Mouse (Mus musculus): ENCODE results near the gene Fgfr2.
"Not testable (repeated sequence)": the region's sequence is repeated elsewhere in the genome, so short reads cannot be mapped to it uniquely, and the experiment has no call there.

Fgfr2 gene

DNA sequence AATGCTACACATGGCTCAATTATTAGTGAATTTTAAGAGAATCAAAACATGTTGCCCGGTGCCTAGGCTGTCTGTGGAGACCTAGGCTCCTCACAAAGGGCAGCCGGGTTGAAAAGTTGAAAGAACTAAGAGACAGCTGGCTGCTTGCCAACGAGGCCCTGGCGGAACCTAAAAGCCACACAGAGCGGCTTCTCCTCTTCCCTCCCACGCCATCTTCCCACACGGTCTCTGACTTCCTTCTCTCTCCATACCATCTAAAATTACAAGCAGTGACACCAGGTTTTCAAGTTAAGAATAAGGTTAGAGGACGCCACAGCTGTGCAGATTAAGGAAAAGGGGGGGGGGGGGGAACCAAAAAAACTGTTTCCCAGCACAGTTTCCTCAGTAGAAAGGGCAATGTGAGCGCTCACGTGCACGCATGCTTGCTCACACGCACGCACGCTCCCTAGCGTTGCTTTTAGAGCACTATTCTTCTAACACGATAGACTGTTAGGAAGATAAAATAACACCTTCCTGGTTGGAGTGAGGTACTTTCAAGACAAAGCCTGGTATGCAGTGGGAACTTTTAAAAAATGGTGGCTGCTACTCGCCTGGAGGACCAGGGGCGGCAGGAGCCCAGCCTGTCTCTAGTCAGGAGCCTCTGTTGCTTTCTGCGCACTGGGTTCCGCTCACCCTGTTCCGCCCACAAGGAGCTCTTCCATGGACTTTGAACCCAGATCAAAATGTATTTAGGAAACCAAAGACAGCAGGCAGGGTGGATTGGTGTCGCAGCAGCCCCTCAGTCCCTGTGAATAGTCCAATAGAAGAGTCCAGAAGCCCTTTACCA lies 2491.4 kb downstream of the Fgfr2 start:
- peak in 1 of 2 experiments; percentile 47 for DNase-seq

DNA sequence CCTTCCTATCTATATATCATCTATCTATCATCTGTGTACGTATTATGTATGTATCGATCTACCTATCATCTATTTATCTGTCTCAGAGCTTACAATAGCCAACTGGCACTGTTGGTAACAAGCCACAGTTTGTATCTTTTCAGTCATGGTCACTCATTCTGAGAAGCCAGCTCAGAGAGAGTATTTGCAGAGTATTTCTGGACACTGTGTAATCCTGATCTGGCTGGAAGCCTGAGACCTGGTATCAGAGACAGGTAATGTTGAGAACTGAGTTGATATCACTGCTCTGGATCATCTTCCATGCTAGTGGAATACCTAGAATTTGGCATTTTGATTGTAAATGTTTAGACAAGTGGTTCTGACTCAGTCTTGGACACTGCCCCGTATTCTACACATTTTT lies 2492.2 kb downstream of the Fgfr2 start:
- peak; percentile 27 to 39 for DNase-seq

DNA sequence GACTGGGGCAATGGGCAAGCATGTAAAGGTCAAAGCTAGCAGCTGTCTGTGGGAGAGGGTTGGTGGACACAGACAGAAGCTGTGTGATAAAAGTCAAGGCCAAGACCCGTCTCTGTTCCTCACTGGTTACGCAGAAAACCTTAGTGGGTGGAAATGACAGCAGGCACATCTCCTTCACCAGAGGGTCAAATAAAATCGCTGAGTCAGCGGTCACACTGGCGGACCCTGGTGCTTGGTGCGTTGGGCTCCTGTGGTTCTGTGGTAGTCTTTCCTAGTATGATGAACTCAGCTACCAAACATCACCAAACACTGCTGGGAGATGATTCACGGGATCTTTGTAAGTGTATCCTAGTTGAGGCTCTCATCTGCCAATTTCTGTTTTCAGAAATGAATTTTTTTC lies 2493.2 kb downstream of the Fgfr2 start:
- DNase-seq: no peak

DNA sequence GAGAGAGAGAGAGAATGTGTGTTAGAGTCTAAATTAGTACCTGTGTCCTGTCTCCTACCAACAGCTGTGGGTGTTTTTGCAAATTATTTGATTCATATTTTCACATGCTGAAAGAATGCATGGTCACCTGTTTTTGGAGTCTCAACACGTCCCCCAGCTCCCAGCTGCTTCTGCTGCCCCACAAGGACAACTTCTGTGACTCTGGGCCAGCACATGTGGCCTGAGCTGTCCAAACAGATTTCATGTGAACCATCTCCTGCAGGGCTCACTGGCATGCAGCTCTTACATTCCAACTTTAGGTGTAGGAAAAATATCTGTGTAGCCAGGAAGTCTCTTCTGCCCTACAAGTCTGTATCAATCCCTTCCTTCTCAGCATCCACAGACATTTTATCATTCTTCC lies 2494.5 kb downstream of the Fgfr2 start:
- DNase-seq: no peak

DNA sequence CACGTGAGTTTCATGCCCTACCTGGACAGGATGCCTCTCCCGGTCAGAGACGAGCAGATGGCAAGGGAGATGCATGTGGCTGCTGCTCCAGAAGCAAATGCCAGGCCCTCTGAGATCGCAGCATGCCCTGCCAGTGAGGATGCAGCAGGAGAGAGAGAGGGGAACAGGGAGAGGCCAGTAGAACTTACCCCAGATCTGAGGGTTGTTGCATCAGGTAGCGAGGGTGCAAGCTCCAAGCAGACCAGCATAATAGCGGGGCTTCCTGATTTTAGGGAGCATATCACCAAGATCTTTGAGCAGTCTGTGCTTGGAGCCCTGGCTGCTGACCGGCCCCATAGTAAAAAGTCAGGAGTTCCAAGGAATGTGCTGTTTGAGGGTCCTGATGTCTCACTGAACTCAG lies 2497.8 kb downstream of the Fgfr2 start:
- peak; percentile 19 to 32 for DNase-seq

DNA sequence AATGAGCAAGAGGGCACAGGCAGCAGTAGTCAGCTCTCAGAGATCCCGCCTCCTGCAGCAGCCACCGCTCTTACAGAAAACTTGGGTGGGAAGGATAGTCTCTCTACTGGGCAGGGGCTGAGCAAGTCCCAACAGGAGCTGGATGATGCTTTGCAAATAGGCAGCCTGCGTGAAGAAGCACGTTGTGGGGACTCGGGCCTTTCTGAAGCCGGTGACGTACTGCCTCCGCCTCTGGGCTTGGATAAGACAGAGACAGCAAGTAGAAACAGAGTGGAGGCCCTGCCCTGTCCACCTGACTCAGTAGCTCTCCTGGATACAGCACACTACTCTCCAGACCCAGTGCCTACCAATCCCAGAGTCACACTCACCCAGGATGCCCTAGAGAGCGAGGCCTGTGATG lies 2498.9 kb downstream of the Fgfr2 start:
- DNase-seq: no peak

DNA sequence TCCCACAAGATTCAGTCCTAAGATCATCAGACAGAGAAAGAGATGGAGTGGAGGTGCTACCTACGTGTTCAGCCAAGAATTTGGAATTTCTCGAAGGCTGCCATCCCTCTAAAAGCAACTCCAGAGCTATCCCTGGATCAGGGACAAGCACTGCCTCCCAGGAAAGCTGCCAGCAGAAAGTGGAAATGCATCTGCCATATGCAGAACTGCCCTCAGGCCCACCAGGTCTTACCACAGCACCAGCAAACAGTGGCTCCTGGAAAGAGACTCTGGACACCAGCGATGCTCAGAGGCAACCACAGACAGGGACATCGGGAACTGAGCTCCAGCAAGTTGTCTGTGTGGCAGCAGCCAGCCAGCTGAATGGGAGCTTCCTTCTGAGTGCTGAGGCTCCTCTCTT lies 2500.8 kb downstream of the Fgfr2 start:
- peak in 1 of 2 experiments; percentile 36 for DNase-seq

DNA sequence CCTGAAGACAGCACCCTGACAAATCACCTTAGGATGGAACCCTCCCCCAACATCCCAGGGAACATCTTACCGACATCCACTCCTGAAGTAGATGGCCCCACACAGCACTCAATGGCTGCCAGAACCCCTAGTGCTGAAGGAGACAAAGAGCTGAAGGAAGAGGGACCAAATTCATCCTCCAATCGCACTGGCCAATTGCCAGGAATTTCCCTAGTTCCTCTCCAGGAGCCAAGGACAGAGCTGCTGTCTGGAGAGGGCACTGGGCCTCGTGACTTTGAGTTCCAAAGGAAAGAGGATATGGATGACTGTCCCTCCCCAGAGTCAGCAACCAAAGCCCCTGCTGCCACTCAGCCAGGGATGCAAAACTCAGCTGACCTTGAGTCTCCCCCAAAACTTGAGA lies 2501.2 kb downstream of the Fgfr2 start:
- peak in 1 of 2 experiments; percentile 36 for DNase-seq

- no peak for DNase-seq
Measured at GRCm38 (mm10) chr7:130621068-130621467, 2502.1 kb downstream of the Fgfr2 start.

DNA sequence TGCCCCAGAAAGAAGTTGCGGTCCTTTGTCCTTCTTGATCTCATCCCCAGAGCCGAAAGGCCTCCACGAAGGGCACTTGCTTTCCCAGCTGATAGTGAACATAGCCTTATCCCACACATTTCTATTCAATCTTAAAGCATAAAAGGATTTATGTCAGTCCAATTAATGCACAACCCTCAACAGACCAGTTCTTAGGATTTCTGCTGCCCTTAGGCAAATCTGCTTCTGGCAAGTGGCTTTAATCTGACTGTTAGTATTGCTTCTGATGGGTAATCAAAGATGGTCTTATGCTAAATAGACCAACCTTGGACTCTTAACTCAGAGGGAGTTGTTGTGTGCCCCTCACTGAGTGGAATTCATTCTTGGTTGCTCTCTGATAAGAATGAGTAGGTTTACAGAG lies 2505.6 kb downstream of the Fgfr2 start:
- no peak for DNase-seq

DNA sequence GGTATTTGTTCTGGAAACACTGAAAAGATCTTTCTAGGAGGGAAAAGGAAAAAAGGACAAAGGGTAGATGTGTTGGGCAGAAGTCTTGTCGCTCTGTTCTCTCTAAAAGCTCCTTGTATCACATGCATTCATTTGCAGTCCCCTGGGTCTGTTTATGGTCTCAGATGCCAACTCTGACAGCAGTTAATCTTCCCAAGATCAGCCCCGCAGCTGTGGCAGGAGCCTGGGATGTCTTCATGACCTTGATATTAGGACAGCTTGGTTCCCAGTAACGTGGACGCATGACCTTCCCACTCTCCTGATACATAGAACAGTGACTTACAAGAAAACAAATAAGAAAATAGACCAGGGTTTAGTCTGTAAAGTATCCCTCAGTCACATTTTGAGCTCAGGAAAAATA lies 2509.2 kb downstream of the Fgfr2 start:
- no peak for DNase-seq

DNA sequence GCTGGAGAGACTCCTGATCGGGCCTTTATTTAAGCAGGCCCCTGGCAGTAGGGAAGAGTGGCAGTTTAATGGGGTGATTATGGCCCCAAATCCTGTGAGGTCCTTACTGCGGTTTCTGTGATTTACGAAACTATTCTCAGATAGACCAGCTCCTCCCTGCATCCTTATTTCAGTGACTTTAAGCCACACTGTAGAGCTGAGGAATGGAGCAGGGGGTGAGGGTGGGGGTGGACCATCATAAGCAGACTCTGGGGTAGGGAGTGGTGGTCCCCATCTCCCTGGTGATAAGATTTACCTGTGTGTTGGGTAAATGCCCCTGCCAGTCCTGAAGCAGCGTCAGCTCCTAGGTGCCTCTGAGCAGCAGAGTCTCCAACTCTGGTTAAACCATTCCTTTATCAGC lies 2516.2 kb downstream of the Fgfr2 start:
- no peak for DNase-seq

DNA sequence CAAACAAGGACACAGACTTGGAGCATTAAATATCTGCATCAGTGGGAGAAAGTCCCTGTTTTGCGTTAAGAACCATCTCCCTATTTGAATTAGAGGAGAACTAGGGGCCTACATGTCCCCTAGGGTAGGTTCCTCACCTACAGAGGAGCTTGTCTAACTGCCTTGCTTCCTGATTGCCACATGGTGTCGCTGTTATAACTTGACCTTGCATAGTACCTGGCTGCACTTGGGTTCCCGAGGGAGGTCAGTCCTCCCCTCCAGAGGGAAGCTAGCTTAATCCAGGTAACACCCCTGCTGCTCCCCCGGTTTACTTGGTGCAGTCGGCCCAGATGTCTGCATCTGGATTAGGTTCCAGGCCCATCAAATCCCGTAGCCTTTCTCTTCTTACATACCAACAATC lies 2518.0 kb downstream of the Fgfr2 start:
- DNase-seq: peak in 1 of 2 experiments; percentile 22

DNA sequence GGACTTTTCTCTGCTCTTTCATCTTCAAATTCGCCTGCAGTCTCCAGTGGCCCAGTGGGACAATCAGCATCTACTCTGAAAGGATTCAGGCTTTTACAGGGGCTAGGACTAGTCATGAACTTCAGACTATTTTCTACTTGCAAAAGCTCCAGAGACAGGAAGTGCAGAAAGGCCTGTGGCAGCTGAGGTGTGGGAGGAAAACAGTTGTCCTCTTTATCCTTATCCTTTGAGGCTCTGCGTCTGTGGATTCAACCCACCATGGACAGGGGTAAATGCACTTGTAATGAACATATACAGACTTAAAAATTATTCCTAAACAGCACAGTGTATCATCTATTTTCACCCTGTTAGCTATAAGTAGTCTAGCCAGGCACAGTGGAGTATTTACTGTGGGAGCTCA lies 2518.8 kb downstream of the Fgfr2 start:
- DNase-seq: no peak

GRCm38 (mm10) chr7:130603556-130603955 lies 2519.6 kb downstream of the Fgfr2 start:
- DNase-seq: no peak

DNA sequence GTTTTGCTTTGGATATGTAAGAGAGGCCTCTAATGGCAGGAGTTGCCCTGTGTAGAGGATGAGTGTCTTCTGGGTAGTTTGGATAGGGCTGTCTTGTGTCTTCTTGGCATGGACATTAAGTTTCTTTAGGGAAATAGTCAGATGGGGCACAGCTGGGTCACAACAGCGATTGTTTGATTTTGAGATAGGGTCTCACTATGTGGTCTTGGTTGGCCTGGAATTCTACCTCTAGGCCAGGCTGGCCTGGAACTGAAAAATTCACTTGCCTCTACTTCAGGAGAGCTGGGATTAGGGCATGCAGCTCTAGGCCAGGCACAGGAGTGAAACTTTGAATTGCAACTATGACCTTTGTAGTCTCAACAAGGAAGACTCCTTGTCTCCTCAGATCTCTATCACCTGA lies 2520.3 kb downstream of the Fgfr2 start:
- no peak for DNase-seq

GRCm38 (mm10) chr7:130600546-130600945 lies 2522.6 kb downstream of the Fgfr2 start:
- no peak for DNase-seq

DNA sequence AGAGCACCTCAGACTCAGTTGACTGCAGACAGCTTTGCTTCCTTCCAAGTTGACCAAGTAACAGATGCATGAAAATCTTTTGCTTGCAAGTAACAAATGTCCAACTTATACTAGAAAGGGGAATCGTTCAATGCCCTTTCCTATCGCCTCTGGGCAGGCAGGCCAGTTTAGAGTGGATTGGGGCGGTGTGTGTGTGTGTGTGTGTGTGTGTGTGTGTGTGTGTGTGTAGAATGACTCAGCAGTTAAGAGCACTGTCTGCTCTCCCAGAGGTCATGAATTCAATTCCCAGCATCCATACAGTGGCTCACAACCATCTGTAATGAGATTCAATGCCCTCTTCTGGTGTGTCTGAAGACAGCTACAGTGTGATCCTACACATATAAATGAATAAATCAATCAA lies 2523.1 kb downstream of the Fgfr2 start:
- DNase-seq: no peak

GRCm38 (mm10) chr7:130597546-130597945 lies 2525.6 kb downstream of the Fgfr2 start:
- peak; percentile 28 to 34 for DNase-seq

GRCm38 (mm10) chr7:130596079-130596855 lies 2526.9 kb downstream of the Fgfr2 start:
- DNase-seq: peak in 1 of 2 experiments; percentile 18

GRCm38 (mm10) chr7:130593375-130594239 lies 2529.5 kb downstream of the Fgfr2 start:
- DNase-seq: peak; percentile 45 to 48

DNA sequence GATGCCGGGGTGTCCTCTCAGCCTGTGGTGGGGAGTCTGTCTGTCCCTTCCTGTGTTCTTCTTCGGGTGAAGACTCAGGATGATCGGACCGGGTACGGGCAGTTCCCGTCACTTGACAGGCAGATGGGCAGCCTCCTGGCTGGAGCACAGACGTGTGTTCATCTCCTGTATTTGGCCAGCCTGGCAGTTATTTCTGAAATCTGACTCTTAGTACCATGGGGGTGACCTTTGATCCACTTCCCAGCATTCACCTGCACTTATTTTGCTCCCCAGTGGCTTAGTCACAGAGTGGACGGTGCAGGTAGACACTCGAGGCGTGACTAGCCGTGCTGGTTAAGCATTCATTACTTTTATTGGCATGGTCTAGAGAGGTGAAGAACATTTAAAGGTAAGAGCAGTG lies 2530.2 kb downstream of the Fgfr2 start:
- DNase-seq: not testable (repeated sequence)

GRCm38 (mm10) chr7:130590845-130591437 lies 2532.2 kb downstream of the Fgfr2 start:
- DNase-seq: no peak
